Mouse (Mus musculus): ENCODE results near the gene Prkag1. TPM values are rescaled to one million over a fixed set of nuclear protein-coding genes. Genes with fewer than 3 reads are reported as not detected.

The Prkag1 gene
- polyA plus RNA-seq, 1 experiment, result 72.7 TPM

DNA sequence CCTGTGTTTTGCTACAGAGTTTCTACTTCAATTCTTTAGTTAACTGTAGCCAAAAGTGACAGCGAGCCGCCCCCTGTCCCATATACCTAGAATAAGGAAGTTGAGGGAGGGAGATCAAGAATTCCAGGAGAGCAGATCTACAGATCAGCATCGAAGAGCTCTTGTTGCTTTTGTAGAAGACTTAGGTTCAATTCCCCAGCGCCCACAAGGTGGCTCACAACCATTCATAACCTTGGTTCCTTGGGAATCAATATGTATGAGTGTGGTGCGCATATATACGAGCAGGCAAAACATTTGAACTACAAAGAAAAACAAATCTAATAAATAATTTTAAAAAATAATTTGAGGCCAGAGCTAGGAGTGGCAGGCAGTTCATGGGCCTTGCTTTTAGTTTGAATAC, 50.2 kb downstream of the Prkag1 start:
- no peaks in the 10 kb centered on the region for H3K36me3 ChIP-seq (ENCODE audit: control insufficient read depth, insufficient read depth, low read length)
- peaks cover 3% of the 10 kb centered on the region; the same call in 1 of the 2 replicates for H3K4me1 ChIP-seq (ENCODE audit: control insufficient read depth, insufficient read depth, low read length)
- no peak for TF ChIP-seq CTCF (conservative IDR thresholded peaks at IDR 0.05; ENCODE audit: insufficient read depth, insufficient read length, low read depth, low read length)
- no peak for TF ChIP-seq POLR2A (IDR thresholded peaks at IDR 0.05; ENCODE audit: low read depth, low read length)
- H3K4me3 ChIP-seq (ENCODE audit: insufficient read depth, low read depth, low read length), result no peak overlapping the region
- H3K27ac ChIP-seq (ENCODE audit: insufficient read depth, low read depth, low read length), result no peak overlapping the region
- WGBS, result 61% methylated on average over 6 of the region's 6 CpGs
- DNase-seq, result no peak
- peaks cover 12% of the 10 kb centered on the region for H3K27me3 ChIP-seq (replicated peaks; ENCODE audit: control insufficient read depth, insufficient read depth, low read length)

DNA sequence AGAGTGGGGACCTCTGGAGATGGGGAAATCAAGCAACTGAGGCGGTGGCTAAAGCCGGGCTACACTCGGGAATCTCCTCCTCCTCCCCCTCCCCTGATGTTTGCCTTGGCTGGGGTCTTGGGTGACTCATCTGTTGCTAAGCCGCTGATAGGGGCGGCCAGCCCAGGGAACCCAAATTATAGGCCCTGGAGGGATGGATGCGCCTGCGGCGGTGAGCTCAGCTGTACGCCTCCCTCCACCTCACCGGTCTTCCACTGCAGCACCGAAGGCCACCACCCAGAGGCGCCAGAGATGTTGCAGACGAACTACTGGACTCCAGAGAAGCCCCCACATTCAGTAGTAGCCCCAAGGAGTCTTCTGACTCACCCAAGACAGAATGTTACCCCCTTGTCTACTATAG, 50.7 kb downstream of the Prkag1 start:
- Histone ChIP-seq H3K27ac (ENCODE audit: insufficient read depth, low read depth, low read length) (no peak overlapping the region), H3K4me1 (ENCODE audit: control insufficient read depth, insufficient read depth, low read length) (peaks cover 3% of the 10 kb centered on the region; the same call in 1 of the 2 replicates), H3K4me3 (ENCODE audit: insufficient read depth, low read depth, low read length) (no peak overlapping the region), H3K36me3 (ENCODE audit: control insufficient read depth, insufficient read depth, low read length) (no peaks in the 10 kb centered on the region), H3K27me3 (replicated peaks; ENCODE audit: control insufficient read depth, insufficient read depth, low read length) (peaks cover 13% of the 10 kb centered on the region)
- 41% methylated on average over 13 of the region's 13 CpGs for WGBS
- TF ChIP-seq CTCF (conservative IDR thresholded peaks at IDR 0.05; ENCODE audit: insufficient read depth, insufficient read length, low read depth, low read length) (no peak), POLR2A (IDR thresholded peaks at IDR 0.05; ENCODE audit: low read depth, low read length) (no peak)
- DNase-seq, result no peak

DNA sequence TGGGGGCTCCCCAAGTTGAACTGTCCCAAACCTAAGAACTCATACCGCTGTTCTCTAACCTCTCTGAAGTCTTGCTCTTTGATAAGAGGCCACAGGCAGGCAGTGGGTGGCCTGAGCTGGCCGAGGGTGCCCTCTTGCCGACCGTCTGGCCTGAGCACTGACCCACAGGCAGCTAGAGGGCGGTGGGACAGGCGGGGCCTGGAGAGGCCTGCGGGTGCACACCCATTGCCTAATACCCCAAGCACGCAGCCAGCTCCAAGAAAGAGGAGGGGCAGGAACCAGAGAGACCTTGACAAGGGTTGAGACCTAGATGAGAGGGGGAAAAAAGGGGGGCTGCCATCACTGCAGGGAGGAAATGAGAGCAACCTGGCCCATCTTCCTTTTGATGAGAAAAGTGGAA, 51.2 kb downstream of the Prkag1 start:
- no peak overlapping the region for H3K27ac ChIP-seq (ENCODE audit: insufficient read depth, low read depth, low read length)
- WGBS, result 22% methylated on average over 8 of the region's 8 CpGs
- TF ChIP-seq POLR2A (IDR thresholded peaks at IDR 0.05; ENCODE audit: low read depth, low read length) (no peak), CTCF (conservative IDR thresholded peaks at IDR 0.05; ENCODE audit: insufficient read depth, insufficient read length, low read depth, low read length) (no peak)
- peaks cover 13% of the 10 kb centered on the region for H3K27me3 ChIP-seq (replicated peaks; ENCODE audit: control insufficient read depth, insufficient read depth, low read length)
- H3K4me3 ChIP-seq (ENCODE audit: insufficient read depth, low read depth, low read length), result no peak overlapping the region
- no peaks in the 10 kb centered on the region for H3K36me3 ChIP-seq (ENCODE audit: control insufficient read depth, insufficient read depth, low read length)
- H3K4me1 ChIP-seq (ENCODE audit: control insufficient read depth, insufficient read depth, low read length), result peaks cover 3% of the 10 kb centered on the region; the same call in 1 of the 2 replicates
- DNase-seq, result no peak

DNA sequence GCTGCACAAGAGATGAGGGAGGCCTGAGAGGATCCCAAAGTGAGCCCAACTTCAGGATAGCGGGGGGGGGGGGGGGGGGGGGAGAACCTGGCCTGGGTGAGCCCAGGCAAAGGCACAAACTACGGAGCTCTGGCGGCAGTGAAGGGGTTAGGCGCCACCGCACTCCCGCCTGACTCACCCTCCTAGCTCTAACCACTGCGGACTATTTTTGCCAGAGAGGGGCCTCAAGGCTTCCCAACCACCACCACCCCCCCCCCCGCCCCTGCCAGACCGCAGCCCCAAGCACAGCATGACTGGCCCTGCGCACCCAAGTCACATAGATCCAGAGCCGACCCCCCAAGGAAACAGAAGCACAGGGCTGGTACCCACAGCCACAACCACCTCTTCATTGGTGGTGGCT, 52.5 kb downstream of the Prkag1 start:
- Histone ChIP-seq H3K4me1 (ENCODE audit: control insufficient read depth, insufficient read depth, low read length) (peaks cover 3% of the 10 kb centered on the region; the same call in 1 of the 2 replicates), H3K36me3 (ENCODE audit: control insufficient read depth, insufficient read depth, low read length) (no peaks in the 10 kb centered on the region), H3K4me3 (ENCODE audit: insufficient read depth, low read depth, low read length) (no peak overlapping the region), H3K27me3 (replicated peaks; ENCODE audit: control insufficient read depth, insufficient read depth, low read length) (peaks cover 13% of the 10 kb centered on the region), H3K27ac (ENCODE audit: insufficient read depth, low read depth, low read length) (no peak overlapping the region)
- DNase-seq, result no peak
- TF ChIP-seq CTCF (conservative IDR thresholded peaks at IDR 0.05; ENCODE audit: insufficient read depth, insufficient read length, low read depth, low read length) (no peak), POLR2A (IDR thresholded peaks at IDR 0.05; ENCODE audit: low read depth, low read length) (no peak)
- WGBS, result 17% methylated on average over 11 of the region's 11 CpGs

DNA sequence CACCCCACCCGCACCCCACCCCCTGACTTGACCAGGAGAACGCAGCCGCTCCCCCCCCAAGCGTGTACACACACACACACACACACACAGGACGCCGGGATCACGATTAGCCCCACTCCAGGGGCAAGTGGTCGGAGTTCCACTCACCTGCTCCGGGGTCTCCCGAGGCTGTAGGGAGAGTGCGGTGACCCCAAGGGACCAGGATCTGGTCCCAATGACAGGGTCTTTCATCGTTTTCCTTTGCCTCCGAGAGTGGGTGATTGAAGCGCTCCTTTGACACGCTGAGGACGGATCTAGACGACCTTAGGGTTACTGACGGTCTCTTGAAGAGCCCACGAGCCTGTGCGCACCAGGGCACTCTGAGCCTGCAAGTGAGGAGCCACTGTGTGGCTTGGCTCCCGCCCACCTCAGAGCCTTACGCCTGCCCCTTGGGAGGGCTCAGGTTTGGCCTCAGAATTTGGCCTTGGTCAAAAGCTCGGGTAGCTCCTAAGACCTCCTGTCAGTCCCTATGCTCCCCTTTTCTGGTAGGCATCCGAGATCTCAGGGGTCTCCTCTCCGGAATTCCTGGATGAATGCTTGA, 53.0 kb downstream of the Prkag1 start:
- 4% methylated on average over 25 of the region's 25 CpGs for WGBS
- Histone ChIP-seq H3K4me1 (ENCODE audit: control insufficient read depth, insufficient read depth, low read length) (peaks cover 3% of the 10 kb centered on the region; the same call in 1 of the 2 replicates), H3K36me3 (ENCODE audit: control insufficient read depth, insufficient read depth, low read length) (no peaks in the 10 kb centered on the region), H3K27me3 (replicated peaks; ENCODE audit: control insufficient read depth, insufficient read depth, low read length) (peaks cover 13% of the 10 kb centered on the region), H3K27ac (ENCODE audit: insufficient read depth, low read depth, low read length) (no peak overlapping the region), H3K4me3 (ENCODE audit: insufficient read depth, low read depth, low read length) (no peak overlapping the region)
- TF ChIP-seq CTCF (conservative IDR thresholded peaks at IDR 0.05; ENCODE audit: insufficient read depth, insufficient read length, low read depth, low read length) (no peak), POLR2A (IDR thresholded peaks at IDR 0.05; ENCODE audit: low read depth, low read length) (no peak)
- DNase-seq, result no peak

DNA sequence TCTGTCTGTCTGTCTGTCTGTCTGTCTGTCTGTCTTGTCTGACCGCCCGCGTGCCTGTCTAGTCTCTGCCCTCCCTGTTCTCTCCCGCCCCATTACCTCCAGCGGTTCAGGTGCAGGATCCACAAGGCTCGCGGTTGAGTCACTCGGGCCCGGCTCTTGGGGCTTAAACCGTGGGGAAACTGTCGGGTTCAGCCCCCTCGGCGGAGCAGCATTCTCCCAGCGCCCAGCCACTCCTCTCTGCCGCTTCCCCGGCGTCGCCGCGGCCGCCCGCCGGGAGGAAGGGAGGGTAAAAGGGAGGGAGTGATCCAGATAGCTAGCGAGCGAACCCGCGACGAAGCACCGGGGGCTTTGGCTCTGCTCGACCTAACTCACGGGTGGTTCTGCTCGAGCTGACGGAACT, 53.6 kb downstream of the Prkag1 start, which contains the start of gene Wnt10b:
Wnt10b (minus strand) TSS at position 389 of the 400 bp plus-strand sequence.
- Histone ChIP-seq H3K4me3 (ENCODE audit: insufficient read depth, low read depth, low read length) (no peak within 1 kb of the TSS), H3K27me3 (replicated peaks; ENCODE audit: control insufficient read depth, insufficient read depth, low read length) (peaks cover 13% of the 10 kb centered on the region), H3K36me3 (ENCODE audit: control insufficient read depth, insufficient read depth, low read length) (no peaks in the 10 kb centered on the region), H3K27ac (ENCODE audit: insufficient read depth, low read depth, low read length) (no peak within 1 kb of the TSS), H3K4me1 (ENCODE audit: control insufficient read depth, insufficient read depth, low read length) (peaks cover 5% of the 10 kb centered on the region; the same call in 1 of the 2 replicates)
- DNase-seq, result no peak
- WGBS, result 1% methylated on average over 32 of the region's 33 CpGs
- no peak for TF ChIP-seq CTCF (conservative IDR thresholded peaks at IDR 0.05; ENCODE audit: insufficient read depth, insufficient read length, low read depth, low read length)
- TF ChIP-seq POLR2A (IDR thresholded peaks at IDR 0.05; ENCODE audit: low read depth, low read length), result no peak

DNA sequence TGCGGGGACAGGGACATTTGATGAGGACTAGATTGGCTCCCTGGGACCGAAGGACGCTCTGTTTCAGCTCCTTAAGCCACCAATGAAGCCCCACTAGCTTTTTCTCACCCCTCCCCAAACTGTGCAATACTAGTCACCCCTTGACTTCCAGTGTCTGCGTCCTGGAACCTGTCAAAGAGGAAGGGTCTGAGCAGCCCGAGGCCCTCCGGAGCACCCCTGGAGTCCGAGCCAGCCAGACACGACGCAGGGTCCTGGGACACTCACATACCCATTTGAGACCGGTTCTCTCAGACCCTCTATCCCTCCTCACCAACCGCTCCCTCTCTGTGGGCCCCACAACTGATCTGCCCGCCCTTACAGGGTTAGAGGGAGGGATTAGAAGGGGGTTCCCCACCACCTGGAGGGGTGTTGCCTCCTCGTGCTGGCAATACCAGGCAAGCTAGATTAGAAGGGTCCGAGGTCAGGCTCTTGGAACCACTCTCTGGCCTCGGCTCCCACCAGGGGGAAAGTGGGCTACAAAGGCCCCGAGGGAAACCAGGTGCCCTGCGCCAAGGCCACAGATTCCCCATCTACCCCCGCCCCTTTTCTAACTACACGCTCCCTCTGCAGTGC, 54.2 kb downstream of the Prkag1 start:
- no peak for DNase-seq
- no peak for TF ChIP-seq POLR2A (IDR thresholded peaks at IDR 0.05; ENCODE audit: low read depth, low read length)
- TF ChIP-seq CTCF (conservative IDR thresholded peaks at IDR 0.05; ENCODE audit: insufficient read depth, insufficient read length, low read depth, low read length), result no peak
- Histone ChIP-seq H3K36me3 (ENCODE audit: control insufficient read depth, insufficient read depth, low read length) (no peaks in the 10 kb centered on the region), H3K27ac (ENCODE audit: insufficient read depth, low read depth, low read length) (no peak overlapping the region), H3K4me3 (ENCODE audit: insufficient read depth, low read depth, low read length) (no peak overlapping the region), H3K27me3 (replicated peaks; ENCODE audit: control insufficient read depth, insufficient read depth, low read length) (peaks cover 13% of the 10 kb centered on the region), H3K4me1 (ENCODE audit: control insufficient read depth, insufficient read depth, low read length) (peaks cover 6% of the 10 kb centered on the region; the same call in 1 of the 2 replicates)
- 18% methylated on average over 19 of the region's 19 CpGs for WGBS

Data from kidney, adult 2 months (tissue).